Mouse (Mus musculus): ENCODE measurements around the gene Lrrc73.

DNA sequence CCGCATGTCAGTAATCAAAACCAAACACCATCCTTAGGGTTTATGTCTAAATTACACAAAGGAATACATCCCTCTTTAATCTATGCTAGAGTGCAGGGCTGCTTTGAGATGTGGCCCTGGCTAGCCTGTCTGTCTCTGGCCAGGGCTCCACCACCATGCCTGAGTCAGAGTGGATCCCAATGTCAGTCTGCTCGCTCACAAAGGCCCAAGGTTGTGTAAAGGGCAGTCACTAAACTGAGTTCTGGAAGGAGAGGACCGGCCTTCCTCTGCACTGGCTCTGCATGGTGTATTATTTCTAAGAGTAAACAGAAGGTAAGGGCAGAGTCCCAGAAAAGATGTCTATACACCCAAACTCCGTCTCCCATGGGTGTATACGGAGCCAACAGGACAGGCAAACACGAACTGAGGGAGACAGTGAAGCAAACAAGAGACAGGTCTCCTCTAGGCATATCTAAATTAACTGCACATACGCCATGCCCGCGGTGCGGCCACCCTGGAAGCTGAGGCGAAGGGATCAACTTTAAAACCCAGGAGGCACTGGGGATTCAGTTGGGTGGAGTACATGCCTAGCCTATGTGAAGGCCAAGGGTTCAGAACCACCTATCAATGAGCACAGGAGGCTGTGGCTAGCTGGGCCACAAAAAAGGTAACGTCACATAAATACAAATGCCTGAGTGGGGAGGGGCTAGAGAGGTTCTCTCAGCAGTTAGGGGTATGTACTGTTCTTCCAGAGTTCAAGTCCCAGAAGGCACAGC is 24.9 kb downstream of the Lrrc73 start:
- TF ChIP-seq EP300 (optimal IDR thresholded peaks at IDR 0.05) (no peak), CTCF (IDR thresholded peaks at IDR 0.05; ENCODE audit: low read depth) (no peak)
